Mouse (Mus musculus): Measurements from ENCODE around the gene Impg2. TPM values are rescaled to one million over a fixed set of nuclear protein-coding genes. Genes with fewer than 3 reads are reported as not detected.

The Impg2 gene
- polyA plus RNA-seq, 1 experiment from 2014 or later: 0.06 TPM

GRCm38 (mm10) chr16:56279060-56279459, 74.9 kb downstream of the Impg2 start:
- 89% methylated on average over 9 of the region's 9 CpGs for WGBS
- Histone ChIP-seq H3K9me3 (no peaks in the 10 kb centered on the region), H3K4me2 (no peak overlapping the region), H3K36me3 (no peaks in the 10 kb centered on the region), H3K4me3 (no peak overlapping the region), H3K4me1 (replicated peaks) (no peaks in the 10 kb centered on the region), H3K27me3 (no peaks in the 10 kb centered on the region), H3K9ac (no peak overlapping the region), H3K27ac (replicated peaks) (no peak overlapping the region)
- no peak for ATAC-seq (ENCODE audit: low read depth)

- Histone ChIP-seq H3K4me2 (no peak overlapping the region), H3K4me1 (replicated peaks) (no peaks in the 10 kb centered on the region), H3K27ac (replicated peaks) (no peak overlapping the region), H3K9ac (no peak overlapping the region), H3K4me3 (no peak overlapping the region), H3K9me3 (no peaks in the 10 kb centered on the region), H3K27me3 (no peaks in the 10 kb centered on the region), H3K36me3 (no peaks in the 10 kb centered on the region)
- ATAC-seq (ENCODE audit: low read depth): no peak
Observed at GRCm38 (mm10) chr16:56279752-56280151, 75.6 kb downstream of the Impg2 start.

DNA sequence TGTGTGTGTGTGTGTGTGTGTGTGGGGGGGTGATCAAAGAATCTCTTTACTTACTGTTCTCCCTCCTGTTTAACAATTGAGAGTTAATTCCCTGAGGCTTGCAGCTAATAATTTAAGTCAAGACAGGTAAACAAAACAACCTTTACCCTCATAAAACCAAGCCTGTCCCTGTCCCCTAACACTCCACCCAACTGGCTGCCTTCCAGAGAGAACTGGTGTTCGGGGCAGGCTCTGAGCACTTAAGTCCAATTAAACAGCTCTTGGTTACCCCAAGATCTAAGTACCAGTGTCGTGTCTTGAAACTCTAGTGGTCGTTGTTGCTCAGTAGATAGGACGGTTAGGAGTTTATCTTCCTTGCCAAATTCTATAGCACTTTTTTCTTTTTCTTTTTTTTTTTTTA, 77.2 kb downstream of the Impg2 start:
- no peak overlapping the region for H3K9ac ChIP-seq
- no peak overlapping the region for H3K27ac ChIP-seq (replicated peaks)
- 75% methylated on average over 4 of the region's 4 CpGs for WGBS
- no peak overlapping the region for H3K4me3 ChIP-seq
- no peaks in the 10 kb centered on the region for H3K27me3 ChIP-seq
- no peak for ATAC-seq (ENCODE audit: low read depth)
- no peaks in the 10 kb centered on the region for H3K4me1 ChIP-seq (replicated peaks)
- no peak overlapping the region for H3K4me2 ChIP-seq
- H3K9me3 ChIP-seq: no peaks in the 10 kb centered on the region
- no peaks in the 10 kb centered on the region for H3K36me3 ChIP-seq

- WGBS: 95% methylated on average over 1 of the region's 1 CpGs
Observed at GRCm38 (mm10) chr16:56283330-56283729, 79.2 kb downstream of the Impg2 start.

DNA sequence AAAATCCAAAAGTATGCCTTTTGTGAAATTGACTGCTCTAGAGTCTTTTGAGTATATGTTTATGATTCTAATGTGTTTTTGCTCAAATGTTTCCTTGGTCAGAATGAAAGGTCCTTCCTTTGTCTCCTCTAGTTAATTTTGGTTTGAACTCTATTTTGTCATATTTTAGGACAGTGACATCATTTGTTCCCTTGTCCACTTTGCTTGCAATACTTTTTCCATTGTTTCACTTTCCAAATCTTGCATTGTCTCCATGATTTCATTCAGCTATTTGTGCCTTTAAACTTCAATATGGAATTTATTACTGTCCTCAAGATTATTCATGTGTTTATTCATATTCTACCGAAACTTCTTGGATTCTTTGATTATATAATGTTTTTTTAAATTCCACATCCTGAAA, 79.8 kb downstream of the Impg2 start:
- H3K27ac ChIP-seq (replicated peaks): no peak overlapping the region
- WGBS: 86% methylated on average over 1 of the region's 1 CpGs

More at GRCm38 (mm10) chr16:56283330-56283729, 79.2 kb downstream of the Impg2 start:
- Histone ChIP-seq H3K27ac (replicated peaks) (no peak overlapping the region), H3K9ac (no peak overlapping the region), H3K9me3 (no peaks in the 10 kb centered on the region), H3K36me3 (no peaks in the 10 kb centered on the region), H3K27me3 (no peaks in the 10 kb centered on the region), H3K4me3 (no peak overlapping the region), H3K4me1 (replicated peaks) (no peaks in the 10 kb centered on the region), H3K4me2 (no peak overlapping the region)
- ATAC-seq (ENCODE audit: low read depth): no peak

GRCm38 (mm10) chr16:56286076-56286475, 82.0 kb downstream of the Impg2 start:
- H3K4me2 ChIP-seq: no peak overlapping the region
- no peak overlapping the region for H3K27ac ChIP-seq (replicated peaks)
- ATAC-seq (ENCODE audit: low read depth): no peak
- H3K9me3 ChIP-seq: no peaks in the 10 kb centered on the region
- no peaks in the 10 kb centered on the region for H3K27me3 ChIP-seq
- no peak overlapping the region for H3K9ac ChIP-seq
- H3K4me1 ChIP-seq (replicated peaks): no peaks in the 10 kb centered on the region
- 85% methylated on average over 5 of the region's 5 CpGs for WGBS
- no peaks in the 10 kb centered on the region for H3K36me3 ChIP-seq
- no peak overlapping the region for H3K4me3 ChIP-seq

More for the DNA sequence above, 79.8 kb downstream of the Impg2 start:
- H3K9ac ChIP-seq: no peak overlapping the region
- no peak overlapping the region for H3K4me3 ChIP-seq
- H3K4me2 ChIP-seq: no peak overlapping the region
- H3K4me1 ChIP-seq (replicated peaks): no peaks in the 10 kb centered on the region
- no peaks in the 10 kb centered on the region for H3K36me3 ChIP-seq
- no peaks in the 10 kb centered on the region for H3K27me3 ChIP-seq
- no peak for ATAC-seq (ENCODE audit: low read depth)
- H3K9me3 ChIP-seq: no peaks in the 10 kb centered on the region

DNA sequence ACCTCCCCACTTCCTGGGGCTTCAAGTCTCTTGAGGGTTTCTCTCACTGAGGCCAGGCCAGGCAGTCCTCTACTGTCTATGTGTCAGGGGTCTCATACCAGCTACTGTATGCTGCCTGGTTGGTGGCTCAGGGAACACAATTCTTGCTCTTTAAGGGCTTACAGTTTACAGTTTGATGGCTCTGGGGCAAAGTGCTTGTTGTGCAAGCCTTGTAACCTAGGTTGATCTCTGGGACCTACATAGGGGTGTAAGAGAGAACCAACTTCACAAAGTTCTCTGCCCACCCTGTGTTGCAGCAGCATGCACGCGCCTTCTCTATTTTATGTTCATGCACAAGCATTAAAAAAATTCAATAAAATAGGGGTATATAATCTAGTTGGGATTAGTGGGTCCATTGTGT, 82.9 kb downstream of the Impg2 start:
- no peak for ATAC-seq (ENCODE audit: low read depth)
- H3K27me3 ChIP-seq: no peaks in the 10 kb centered on the region
- H3K9me3 ChIP-seq: no peaks in the 10 kb centered on the region
- no peaks in the 10 kb centered on the region for H3K36me3 ChIP-seq
- no peaks in the 10 kb centered on the region for H3K4me1 ChIP-seq (replicated peaks)
- H3K4me2 ChIP-seq: no peak overlapping the region
- 99% methylated on average over 2 of the region's 2 CpGs for whole genome bisulfite sequencing
- H3K9ac ChIP-seq: no peak overlapping the region
- H3K27ac ChIP-seq (replicated peaks): no peak overlapping the region
- H3K4me3 ChIP-seq: no peak overlapping the region

GRCm38 (mm10) chr16:56294887-56295286, 90.8 kb downstream of the Impg2 start:
- Histone ChIP-seq H3K36me3 (no peaks in the 10 kb centered on the region), H3K9me3 (no peaks in the 10 kb centered on the region), H3K4me3 (no peak overlapping the region), H3K9ac (no peak overlapping the region), H3K27me3 (no peaks in the 10 kb centered on the region), H3K27ac (replicated peaks) (no peak overlapping the region), H3K4me1 (replicated peaks) (no peaks in the 10 kb centered on the region), H3K4me2 (no peak overlapping the region)
- ATAC-seq (ENCODE audit: low read depth): no peak
- WGBS: 69% methylated on average over 1 of the region's 1 CpGs

GRCm38 (mm10) chr16:56295888-56296648, 92.0 kb downstream of the Impg2 start:
- H3K27me3 ChIP-seq: no peaks in the 10 kb centered on the region
- H3K4me2 ChIP-seq: no peak overlapping the region
- WGBS: 83% methylated on average over 3 of the region's 3 CpGs
- no peaks in the 10 kb centered on the region for H3K36me3 ChIP-seq
- H3K9ac ChIP-seq: no peak overlapping the region
- no peak overlapping the region for H3K4me3 ChIP-seq
- no peak overlapping the region for H3K27ac ChIP-seq (replicated peaks)
- 0 out of 2 replicates have a peak, but pooled peaks have one; percentile 53 for ATAC-seq (ENCODE audit: low read depth)
- H3K4me1 ChIP-seq (replicated peaks): no peaks in the 10 kb centered on the region
- H3K9me3 ChIP-seq: no peaks in the 10 kb centered on the region

- Histone ChIP-seq H3K36me3 (no peaks in the 10 kb centered on the region), H3K9me3 (no peaks in the 10 kb centered on the region), H3K9ac (no peak overlapping the region), H3K4me1 (replicated peaks) (no peaks in the 10 kb centered on the region), H3K4me3 (no peak overlapping the region), H3K27me3 (no peaks in the 10 kb centered on the region), H3K27ac (replicated peaks) (no peak overlapping the region), H3K4me2 (no peak overlapping the region)
- ATAC-seq (ENCODE audit: low read depth): no peak
- 81% methylated on average over 6 of the region's 6 CpGs for WGBS
Observed at GRCm38 (mm10) chr16:56298248-56298647, 94.1 kb downstream of the Impg2 start.

GRCm38 (mm10) chr16:56298836-56299235, 94.7 kb downstream of the Impg2 start:
- H3K9ac ChIP-seq: no peak overlapping the region
- H3K9me3 ChIP-seq: no peaks in the 10 kb centered on the region
- H3K27ac ChIP-seq (replicated peaks): no peak overlapping the region
- H3K27me3 ChIP-seq: no peaks in the 10 kb centered on the region
- no peak overlapping the region for H3K4me3 ChIP-seq
- no peak overlapping the region for H3K4me2 ChIP-seq
- H3K36me3 ChIP-seq: no peaks in the 10 kb centered on the region
- no peaks in the 10 kb centered on the region for H3K4me1 ChIP-seq (replicated peaks)
- WGBS: 85% methylated on average over 2 of the region's 2 CpGs
- no peak for ATAC-seq (ENCODE audit: low read depth)

DNA sequence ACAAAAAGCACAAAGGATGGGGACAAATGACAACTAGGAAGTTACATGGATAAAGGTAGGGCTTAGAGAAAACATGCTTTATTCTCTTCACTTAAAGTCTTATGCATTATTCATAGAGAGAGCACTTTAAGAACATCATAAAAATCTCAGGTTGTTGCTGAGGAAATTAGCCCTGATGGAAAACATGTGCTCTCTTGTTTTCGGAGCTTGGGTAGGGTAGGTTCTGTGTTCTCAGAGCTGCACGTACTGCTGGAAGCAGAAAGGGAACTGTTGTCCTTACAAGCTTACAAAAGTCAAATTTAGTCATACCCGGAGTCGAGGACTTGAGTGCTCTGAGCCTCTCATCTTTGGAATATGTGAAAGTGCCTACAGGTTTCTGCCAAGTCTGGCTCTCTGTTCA, 98.9 kb downstream of the Impg2 start:
- ATAC-seq (ENCODE audit: low read depth): no peak
- Histone ChIP-seq H3K4me3 (no peak overlapping the region), H3K9me3 (no peaks in the 10 kb centered on the region), H3K9ac (no peak overlapping the region), H3K36me3 (no peaks in the 10 kb centered on the region), H3K4me2 (no peak overlapping the region), H3K27ac (replicated peaks) (no peak overlapping the region), H3K4me1 (replicated peaks) (no peaks in the 10 kb centered on the region), H3K27me3 (no peaks in the 10 kb centered on the region)
- WGBS: 87% methylated on average over 4 of the region's 4 CpGs

DNA sequence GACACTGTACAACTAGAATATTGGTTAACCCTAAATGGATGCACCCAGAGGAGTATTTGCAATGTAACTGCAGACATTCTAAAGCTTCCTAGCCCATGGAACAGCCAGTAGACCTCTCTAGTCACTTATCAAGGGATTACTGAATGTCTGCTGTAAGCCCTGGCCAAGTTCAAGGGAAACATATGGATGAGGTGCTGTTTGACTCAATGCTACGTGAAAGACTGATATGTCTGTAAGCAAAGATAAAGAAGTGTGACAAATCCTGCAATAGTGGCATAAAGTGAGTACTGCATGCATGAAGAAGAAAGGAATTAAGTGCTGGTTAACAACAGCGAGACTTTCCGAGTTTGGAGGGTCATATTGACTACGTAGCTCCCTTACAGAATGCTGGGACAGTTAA, 100.1 kb downstream of the Impg2 start:
- Histone ChIP-seq H3K4me1 (replicated peaks) (no peaks in the 10 kb centered on the region), H3K9ac (no peak overlapping the region), H3K4me3 (no peak overlapping the region), H3K9me3 (no peaks in the 10 kb centered on the region), H3K27ac (replicated peaks) (no peak overlapping the region), H3K27me3 (no peaks in the 10 kb centered on the region), H3K36me3 (no peaks in the 10 kb centered on the region), H3K4me2 (no peak overlapping the region)
- 78% methylated on average over 4 of the region's 4 CpGs for WGBS
- no peak for ATAC-seq (ENCODE audit: low read depth)
